7 mouse cellular contexts compared by ENCODE assay signal in genomic region chr17:29347645-29348256, GRCm38 (mm10). TPM values are rescaled to one million over a fixed set of nuclear protein-coding genes. Genes with fewer than 3 reads are reported as not detected.
DNase-seq lines count a peak whose midpoint lies in the region; ATAC-seq lines count a peak whose summit lies in the region.

Gene Mtch1 (minus strand): TSS chr17:29347934.

- peaks cover 18% of the 10 kb centered on the region for H3K4me1 ChIP-seq in intestine, embryonic 16.5 days (ENCODE audit: control insufficient read depth, insufficient read depth, low read length)
- peaks cover 17% of the 10 kb centered on the region for H3K4me1 ChIP-seq in midbrain, embryonic 11.5 days (ENCODE audit: control insufficient read depth, insufficient read depth, low read length)

- H3K4me3 ChIP-seq in intestine, embryonic 16.5 days (ENCODE audit: low read length) = peak within 1 kb of the TSS; percentile 90
- H3K4me3 ChIP-seq in midbrain, embryonic 11.5 days (ENCODE audit: low read depth, low read length) = peak within 1 kb of the TSS; percentile 96

- intact Hi-C loops in left cerebral cortex, postnatal 36 days (cut with DNase I) = no loop called here

- ATAC-seq in intestine, embryonic 16.5 days = peak; percentile 97
- peak; percentile 97 for ATAC-seq in midbrain, embryonic 11.5 days (ENCODE audit: low FRiP score)

- H3K27ac ChIP-seq in intestine, embryonic 16.5 days (ENCODE audit: low read length) = peak within 1 kb of the TSS; percentile 97
- H3K27ac ChIP-seq in midbrain, embryonic 11.5 days (ENCODE audit: low read depth, low read length) = peak within 1 kb of the TSS; percentile 68

- peak; percentile 100 for DNase-seq in adrenal gland, adult 2 months
- peak; percentile 99 for DNase-seq in embryo, embryonic 11.5 days (ENCODE audit: low read depth, low spot score)
- DNase-seq in gastrocnemius, postnatal 4 days (ENCODE audit: low spot score in 2 of 2) = peak; percentile 99
- peak; percentile 96 to 98 for DNase-seq in left cerebral cortex, postnatal 36 days (ENCODE audit: low spot score in 2 of 2)
- peak; percentile 100 for DNase-seq in midbrain, embryonic 11.5 days (ENCODE audit: low spot score, missing footprints)
- peak; percentile 96 for DNase-seq in skeletal muscle tissue, adult 2 months (ENCODE audit: low read depth, low spot score)

- H3K9ac ChIP-seq in intestine, embryonic 16.5 days (ENCODE audit: low read depth, low read length) = peak within 1 kb of the TSS; percentile 90
- peak within 1 kb of the TSS; percentile 90 for H3K9ac ChIP-seq in midbrain, embryonic 11.5 days (ENCODE audit: low read length)

- no peaks in the 10 kb centered on the region for H3K36me3 ChIP-seq in intestine, embryonic 16.5 days (ENCODE audit: control insufficient read depth, insufficient read depth, low read length)
- peaks cover 4% of the 10 kb centered on the region; the same call in 1 of the 2 replicates for H3K36me3 ChIP-seq in midbrain, embryonic 11.5 days (ENCODE audit: control insufficient read depth, insufficient read depth, low read length)

- peak within 1 kb of the TSS; percentile 75 for H3K4me2 ChIP-seq in intestine, embryonic 16.5 days (ENCODE audit: low read depth, low read length)
- H3K4me2 ChIP-seq in midbrain, embryonic 11.5 days = peak within 1 kb of the TSS; percentile 83

- under 1% methylated on average over 51 of the region's 53 CpGs for WGBS in intestine, embryonic 16.5 days
- 1% methylated on average over 42 of the region's 53 CpGs for WGBS in midbrain, embryonic 11.5 days

- H3K9me3 ChIP-seq in intestine, embryonic 16.5 days (ENCODE audit: control insufficient read depth, low read length) = no peaks in the 10 kb centered on the region
- no peaks in the 10 kb centered on the region for H3K9me3 ChIP-seq in midbrain, embryonic 11.5 days (ENCODE audit: control insufficient read depth, low read length)

- no peaks in the 10 kb centered on the region for H3K27me3 ChIP-seq in intestine, embryonic 16.5 days (replicated peaks; ENCODE audit: control insufficient read depth, insufficient read depth, low read length)
- no peaks in the 10 kb centered on the region for H3K27me3 ChIP-seq in midbrain, embryonic 11.5 days (ENCODE audit: control insufficient read depth, insufficient read depth, low read length)

RNA-seq across cellular contexts. Expression of gene Mtch1, which starts in this region (rescaled TPM):
- 100 to 1,000 TPM; 220 to 280 TPM for total RNA-seq in adrenal gland, adult 2 months (2021)
- polyA plus RNA-seq in adrenal gland, adult 2 months (2012; rRNA removed) = 331 and 392 TPM in 2 replicates
- total RNA-seq in gastrocnemius, postnatal 4 days (2021) = 100 to 1,000 TPM; 302 to 317 TPM
- polyA plus RNA-seq in intestine, embryonic 16.5 days (2015; fragmentation: Nextera tagmentation; extraction: Ambion mirVana) = 31.7 and 146 TPM in 2 replicates
- total RNA-seq in left cerebral cortex, postnatal 36 days (2021) = 100 to 1,000 TPM; 492 to 581 TPM
- polyA plus RNA-seq in midbrain, embryonic 11.5 days (2014; fragmentation: Nextera tagmentation; extraction: Ambion mirVana) = 348 and 375 TPM in 2 replicates

Comparison
In these comparisons a context has a peak if more than half of its experiments do, and no peak if none do; other contexts are left out.
1. Peak in every context shown above with its lines: DNase-seq, ATAC-seq, H3K4me3 ChIP-seq and H3K27ac ChIP-seq.